Mouse (Mus musculus): ENCODE data around the gene Gm36028. TPM values are rescaled to one million over a fixed set of nuclear protein-coding genes. Genes with fewer than 3 reads are reported as not detected.

Gene Gm36028
- polyA plus RNA-seq, 1 experiment from 2014 or later = 0.12 TPM

DNA sequence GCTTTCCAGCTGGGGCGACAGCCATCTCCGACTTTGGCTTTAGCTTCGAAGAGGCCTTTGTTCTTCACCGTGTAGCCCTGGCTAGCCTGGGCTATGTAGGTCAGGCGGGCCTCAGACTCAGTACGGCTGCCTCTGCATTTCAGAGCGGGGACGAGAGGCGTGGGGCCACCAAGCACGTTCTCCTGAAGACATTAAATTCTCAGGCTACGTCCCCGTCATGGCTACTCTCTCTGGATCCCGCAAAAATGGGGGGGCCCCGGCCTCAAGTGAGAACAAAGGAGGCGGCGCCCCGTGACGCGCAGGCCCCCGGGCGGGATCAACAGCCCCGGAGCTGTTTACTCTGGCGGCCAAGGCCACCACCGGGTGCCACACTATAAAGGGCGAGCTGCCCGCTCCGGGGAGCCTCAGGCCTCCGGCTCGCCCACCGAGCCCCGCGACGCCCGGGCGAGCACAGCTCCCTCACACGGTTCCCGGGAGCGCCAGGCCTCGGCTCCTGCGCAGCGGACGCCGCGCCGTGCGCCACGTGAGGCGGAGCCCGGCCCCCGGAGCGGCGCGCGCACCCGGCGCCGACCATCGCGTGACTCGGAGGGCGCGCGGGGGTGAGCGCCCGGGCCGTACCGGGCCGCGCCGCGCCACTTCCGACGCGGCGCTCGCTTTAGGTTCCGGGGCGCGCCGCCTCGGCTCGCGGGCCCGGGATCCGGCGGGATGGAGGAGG, 7.0 kb upstream of the Gm36028 start, which contains the start of gene Lrrc58:
Lrrc58 (plus strand) TSS at position 599 of the 715 bp plus-strand sequence.
- Histone ChIP-seq H3K4me3 (ENCODE audit: low read depth, low read length) (peak within 1 kb of the TSS; percentile 92), H3K9ac (ENCODE audit: low read length) (peak within 1 kb of the TSS; percentile 99), H3K27ac (ENCODE audit: low read depth, low read length) (peak within 1 kb of the TSS; percentile 98), H3K27me3 (ENCODE audit: control insufficient read depth, insufficient read depth, low read length) (no peaks in the 10 kb centered on the region), H3K9me3 (ENCODE audit: control insufficient read depth, low read length) (no peaks in the 10 kb centered on the region), H3K4me1 (ENCODE audit: control insufficient read depth, insufficient read depth, low read length) (peaks cover 16% of the 10 kb centered on the region; the same call in 1 of the 2 replicates), H3K4me2 (peak within 1 kb of the TSS; percentile 75), H3K36me3 (ENCODE audit: control insufficient read depth, insufficient read depth, low read length) (no peaks in the 10 kb centered on the region)
- peak; percentile 97 for DNase-seq (ENCODE audit: low spot score, missing footprints)
- peak; percentile 93 for ATAC-seq (ENCODE audit: low FRiP score)
- under 1% methylated on average over 81 of the region's 86 CpGs for WGBS

DNA sequence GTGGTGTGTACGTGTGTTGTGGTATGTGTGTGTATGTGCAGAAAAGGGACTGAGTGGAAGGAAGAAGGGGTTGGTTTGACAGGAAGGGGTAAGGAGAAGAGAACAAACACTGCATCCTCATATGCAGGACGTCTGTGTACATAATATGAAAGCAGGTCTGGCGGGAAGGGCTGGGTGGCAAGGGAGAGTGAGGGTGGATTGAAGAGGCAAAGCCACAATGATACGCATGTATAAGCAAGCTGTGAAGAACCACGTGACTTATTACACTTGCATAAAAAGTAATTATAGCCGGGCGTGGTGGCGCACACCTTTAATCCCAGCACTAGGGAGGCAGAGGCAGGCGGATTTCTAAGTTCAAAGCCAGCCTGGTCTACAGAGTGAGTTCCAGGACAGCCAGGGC, 4.9 kb upstream of the Gm36028 start:
- no peaks in the 10 kb centered on the region for H3K27me3 ChIP-seq (ENCODE audit: control insufficient read depth, insufficient read depth, low read length)
- no peaks in the 10 kb centered on the region for H3K36me3 ChIP-seq (ENCODE audit: control insufficient read depth, insufficient read depth, low read length)
- H3K4me3 ChIP-seq (ENCODE audit: low read depth, low read length) = no peak overlapping the region
- WGBS = 88% methylated on average over 9 of the region's 9 CpGs
- DNase-seq (ENCODE audit: low spot score, missing footprints) (peak; percentile 77), ATAC-seq (ENCODE audit: low FRiP score) (no peak)
- H3K9ac ChIP-seq (ENCODE audit: low read length) = no peak overlapping the region
- no peak overlapping the region for H3K27ac ChIP-seq (ENCODE audit: low read depth, low read length)
- peaks cover 15% of the 10 kb centered on the region; the same call in 1 of the 2 replicates for H3K4me1 ChIP-seq (ENCODE audit: control insufficient read depth, insufficient read depth, low read length)
- H3K9me3 ChIP-seq (ENCODE audit: control insufficient read depth, low read length) = no peaks in the 10 kb centered on the region
- no peak overlapping the region for H3K4me2 ChIP-seq

- Histone ChIP-seq H3K4me3 (ENCODE audit: low read depth, low read length) (no peak overlapping the region), H3K27ac (ENCODE audit: low read depth, low read length) (no peak overlapping the region), H3K27me3 (ENCODE audit: control insufficient read depth, insufficient read depth, low read length) (no peaks in the 10 kb centered on the region), H3K4me1 (ENCODE audit: control insufficient read depth, insufficient read depth, low read length) (peaks cover 6% of the 10 kb centered on the region; the same call in 1 of the 2 replicates), H3K4me2 (no peak overlapping the region), H3K36me3 (ENCODE audit: control insufficient read depth, insufficient read depth, low read length) (no peaks in the 10 kb centered on the region), H3K9me3 (ENCODE audit: control insufficient read depth, low read length) (no peaks in the 10 kb centered on the region), H3K9ac (ENCODE audit: low read length) (no peak overlapping the region)
- DNase-seq (ENCODE audit: low spot score, missing footprints) = peak; percentile 56
- ATAC-seq (ENCODE audit: low FRiP score) = no peak
- 78% methylated on average over 3 of the region's 3 CpGs for WGBS
Measured at GRCm38 (mm10) chr16:37863876-37864275, 2.9 kb upstream of the Gm36028 start.

GRCm38 (mm10) chr16:37860213-37860612, 733 bp downstream of the Gm36028 start:
- Histone ChIP-seq H3K27ac (ENCODE audit: low read depth, low read length) (no peak overlapping the region), H3K36me3 (ENCODE audit: control insufficient read depth, insufficient read depth, low read length) (no peaks in the 10 kb centered on the region), H3K4me1 (ENCODE audit: control insufficient read depth, insufficient read depth, low read length) (no peaks in the 10 kb centered on the region; the same call in 1 of the 2 replicates), H3K9me3 (ENCODE audit: control insufficient read depth, low read length) (no peaks in the 10 kb centered on the region), H3K4me2 (no peak overlapping the region), H3K27me3 (ENCODE audit: control insufficient read depth, insufficient read depth, low read length) (no peaks in the 10 kb centered on the region), H3K9ac (ENCODE audit: low read length) (no peak overlapping the region), H3K4me3 (ENCODE audit: low read depth, low read length) (no peak overlapping the region)
- 82% methylated on average over 7 of the region's 7 CpGs for WGBS
- DNase-seq (ENCODE audit: low spot score, missing footprints) (peak; percentile 76), ATAC-seq (ENCODE audit: low FRiP score) (no peak)

- Histone ChIP-seq H3K9ac (ENCODE audit: low read length) (no peak overlapping the region), H3K4me2 (no peak overlapping the region), H3K36me3 (ENCODE audit: control insufficient read depth, insufficient read depth, low read length) (no peaks in the 10 kb centered on the region), H3K4me1 (ENCODE audit: control insufficient read depth, insufficient read depth, low read length) (no peaks in the 10 kb centered on the region; the same call in 1 of the 2 replicates), H3K27ac (ENCODE audit: low read depth, low read length) (no peak overlapping the region), H3K27me3 (ENCODE audit: control insufficient read depth, insufficient read depth, low read length) (no peaks in the 10 kb centered on the region), H3K9me3 (ENCODE audit: control insufficient read depth, low read length) (no peaks in the 10 kb centered on the region), H3K4me3 (ENCODE audit: low read depth, low read length) (no peak overlapping the region)
- WGBS = 65% methylated on average over 8 of the region's 8 CpGs
- ATAC-seq (ENCODE audit: low FRiP score) (no peak), DNase-seq (ENCODE audit: low spot score, missing footprints) (no peak)
Measured at GRCm38 (mm10) chr16:37857495-37857894, 3.5 kb downstream of the Gm36028 start.

GRCm38 (mm10) chr16:37856327-37856726, 4.6 kb downstream of the Gm36028 start:
- ATAC-seq (ENCODE audit: low FRiP score) = no peak
- WGBS = 83% methylated on average over 3 of the region's 3 CpGs
- H3K4me2 ChIP-seq = no peak overlapping the region

GRCm38 (mm10) chr16:37855583-37855982, 5.4 kb downstream of the Gm36028 start:
- no peak for DNase-seq (ENCODE audit: low spot score, missing footprints)
- WGBS = 84% methylated on average over 8 of the region's 8 CpGs
- no peaks in the 10 kb centered on the region for H3K9me3 ChIP-seq (ENCODE audit: control insufficient read depth, low read length)
- no peak overlapping the region for H3K4me3 ChIP-seq (ENCODE audit: low read depth, low read length)
- no peaks in the 10 kb centered on the region for H3K27me3 ChIP-seq (ENCODE audit: control insufficient read depth, insufficient read depth, low read length)
- no peak overlapping the region for H3K27ac ChIP-seq (ENCODE audit: low read depth, low read length)
- H3K9ac ChIP-seq (ENCODE audit: low read length) = no peak overlapping the region
- H3K4me1 ChIP-seq (ENCODE audit: control insufficient read depth, insufficient read depth, low read length) = no peaks in the 10 kb centered on the region; the same call in 1 of the 2 replicates
- no peak for ATAC-seq (ENCODE audit: low FRiP score)
- H3K4me2 ChIP-seq = no peak overlapping the region
- no peaks in the 10 kb centered on the region for H3K36me3 ChIP-seq (ENCODE audit: control insufficient read depth, insufficient read depth, low read length)

More at GRCm38 (mm10) chr16:37856327-37856726, 4.6 kb downstream of the Gm36028 start:
- no peak overlapping the region for H3K27ac ChIP-seq (ENCODE audit: low read depth, low read length)
- no peaks in the 10 kb centered on the region; the same call in 1 of the 2 replicates for H3K4me1 ChIP-seq (ENCODE audit: control insufficient read depth, insufficient read depth, low read length)
- no peak for DNase-seq (ENCODE audit: low spot score, missing footprints)
- H3K4me3 ChIP-seq (ENCODE audit: low read depth, low read length) = no peak overlapping the region
- H3K9me3 ChIP-seq (ENCODE audit: control insufficient read depth, low read length) = no peaks in the 10 kb centered on the region
- no peak overlapping the region for H3K9ac ChIP-seq (ENCODE audit: low read length)
- H3K27me3 ChIP-seq (ENCODE audit: control insufficient read depth, insufficient read depth, low read length) = no peaks in the 10 kb centered on the region
- H3K36me3 ChIP-seq (ENCODE audit: control insufficient read depth, insufficient read depth, low read length) = no peaks in the 10 kb centered on the region

GRCm38 (mm10) chr16:37854593-37854992, 6.4 kb downstream of the Gm36028 start:
- 78% methylated on average over 5 of the region's 5 CpGs for WGBS
- Histone ChIP-seq H3K4me3 (ENCODE audit: low read depth, low read length) (no peak overlapping the region), H3K27me3 (ENCODE audit: control insufficient read depth, insufficient read depth, low read length) (no peaks in the 10 kb centered on the region), H3K9ac (ENCODE audit: low read length) (no peak overlapping the region), H3K36me3 (ENCODE audit: control insufficient read depth, insufficient read depth, low read length) (no peaks in the 10 kb centered on the region), H3K9me3 (ENCODE audit: control insufficient read depth, low read length) (no peaks in the 10 kb centered on the region), H3K4me2 (no peak overlapping the region), H3K27ac (ENCODE audit: low read depth, low read length) (no peak overlapping the region), H3K4me1 (ENCODE audit: control insufficient read depth, insufficient read depth, low read length) (no peaks in the 10 kb centered on the region; the same call in 1 of the 2 replicates)
- no peak for DNase-seq (ENCODE audit: low spot score, missing footprints)
- ATAC-seq (ENCODE audit: low FRiP score) = no peak

DNA sequence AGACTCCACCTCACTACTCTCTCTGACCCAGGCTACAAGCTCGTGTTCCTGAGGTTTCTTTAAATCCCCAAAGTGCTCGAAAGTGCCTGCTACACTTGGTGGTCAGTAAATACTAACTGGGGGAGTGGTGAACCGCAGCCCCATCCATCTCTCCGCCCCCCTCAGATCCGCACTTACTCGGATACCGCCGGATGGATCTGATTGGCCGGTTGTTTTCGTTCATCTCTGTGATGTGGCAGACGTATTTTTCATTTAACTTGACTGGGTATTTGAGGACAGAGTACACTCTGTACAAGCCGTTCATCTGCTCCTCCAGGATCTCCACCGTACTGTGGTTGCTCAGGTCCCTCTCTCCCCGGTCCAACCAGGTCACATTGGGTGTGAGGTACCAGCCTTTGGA, 6.9 kb downstream of the Gm36028 start:
- no peaks in the 10 kb centered on the region; the same call in 1 of the 2 replicates for H3K4me1 ChIP-seq (ENCODE audit: control insufficient read depth, insufficient read depth, low read length)
- H3K27ac ChIP-seq (ENCODE audit: low read depth, low read length) = no peak overlapping the region
- WGBS = 76% methylated on average over 14 of the region's 14 CpGs
- no peak overlapping the region for H3K4me3 ChIP-seq (ENCODE audit: low read depth, low read length)
- no peak overlapping the region for H3K9ac ChIP-seq (ENCODE audit: low read length)
- no peak for DNase-seq (ENCODE audit: low spot score, missing footprints)
- H3K4me2 ChIP-seq = no peak overlapping the region
- no peaks in the 10 kb centered on the region for H3K9me3 ChIP-seq (ENCODE audit: control insufficient read depth, low read length)
- no peaks in the 10 kb centered on the region for H3K27me3 ChIP-seq (ENCODE audit: control insufficient read depth, insufficient read depth, low read length)
- H3K36me3 ChIP-seq (ENCODE audit: control insufficient read depth, insufficient read depth, low read length) = no peaks in the 10 kb centered on the region
- no peak for ATAC-seq (ENCODE audit: low FRiP score)

Data from midbrain, embryonic 11.5 days (tissue).